Mouse (Mus musculus): ENCODE results near the gene Tgfbr3. TPM values are rescaled to one million over a fixed set of nuclear protein-coding genes. Genes with fewer than 3 reads are reported as not detected.

Gene Tgfbr3
- 2.2 and 4.0 TPM in 2 replicates for polyA plus RNA-seq (2015; fragmentation: Nextera tagmentation; extraction: Ambion mirVana)

DNA sequence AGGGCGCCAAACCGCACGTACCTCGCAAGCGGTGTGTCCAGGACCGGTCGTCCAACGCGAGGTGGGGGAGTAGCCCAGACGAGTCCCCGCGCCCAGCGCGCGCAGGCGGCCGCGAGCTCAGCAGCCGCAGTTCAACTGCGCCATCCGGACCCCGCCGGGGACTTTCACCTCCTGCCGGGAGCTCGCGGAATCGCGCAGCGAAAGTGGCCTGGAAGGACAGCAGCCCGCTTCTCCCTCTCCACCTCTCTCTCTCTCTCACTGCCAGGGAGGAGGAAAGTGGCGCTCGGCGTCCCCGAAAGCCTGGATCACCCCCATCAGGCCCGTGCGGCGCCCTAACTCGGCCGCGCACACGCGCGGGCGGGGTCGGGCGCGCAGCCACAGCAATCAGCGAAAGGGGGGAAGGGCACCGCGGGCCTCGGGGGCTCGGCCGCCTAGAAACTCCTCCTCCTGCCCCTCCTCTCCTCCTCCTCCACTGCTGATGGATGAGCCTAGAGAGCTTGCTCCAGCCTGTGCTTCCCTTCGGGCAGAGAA, at the start of gene Tgfbr3:
Gene Tgfbr3 (minus strand): TSS at position 396 of the 531 bp plus-strand sequence.
- H3K36me3 ChIP-seq (ENCODE audit: control insufficient read depth, insufficient read depth): no peaks in the 10 kb centered on the region
- H3K27me3 ChIP-seq (replicated peaks; ENCODE audit: control insufficient read depth, insufficient read depth, low read length): peaks cover 25% of the 10 kb centered on the region
- H3K4me1 ChIP-seq (replicated peaks; ENCODE audit: control insufficient read depth, insufficient read depth, low read length): peaks cover 8% of the 10 kb centered on the region
- ATAC-seq: peak; percentile 92
- peak within 1 kb of the TSS; percentile 97 for H3K4me2 ChIP-seq (ENCODE audit: low read length)
- peak within 1 kb of the TSS; percentile 62 for H3K4me3 ChIP-seq (replicated peaks; ENCODE audit: low read length)
- WGBS: under 1% methylated on average over 52 of the region's 54 CpGs
- H3K9me3 ChIP-seq (ENCODE audit: control insufficient read depth, low read length): no peaks in the 10 kb centered on the region
- H3K9ac ChIP-seq (replicated peaks; ENCODE audit: low read depth, low read length): peak within 1 kb of the TSS; percentile 61
- no peak within 1 kb of the TSS for H3K27ac ChIP-seq (ENCODE audit: low read length)

DNA sequence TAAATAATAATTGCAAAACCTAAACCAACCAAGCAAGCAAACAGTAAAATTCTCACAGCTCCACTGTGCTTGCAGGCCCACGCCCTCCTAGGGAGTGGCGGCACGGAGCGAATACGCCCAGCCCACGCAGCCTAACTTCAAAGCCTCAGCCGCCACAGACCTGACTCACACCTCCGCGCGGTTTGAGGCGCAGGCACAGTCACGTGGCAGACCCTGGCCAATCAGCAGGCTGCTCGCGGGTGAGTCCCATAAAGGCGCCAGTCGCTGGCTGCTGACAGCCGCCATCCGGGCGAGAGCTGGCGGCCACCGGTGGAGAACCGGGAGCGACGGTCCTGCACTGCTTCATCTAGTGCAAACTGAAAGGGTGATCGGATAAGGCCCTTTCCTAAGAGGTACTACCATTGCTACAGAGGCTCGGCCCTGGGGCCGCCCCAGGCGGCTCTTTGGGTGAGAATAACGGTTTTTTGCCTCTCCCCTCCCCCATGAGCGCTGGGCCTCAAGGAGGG, 41.5 kb upstream of the Tgfbr3 start, which contains the start of gene Brdt:
Gene Brdt (plus strand): TSS at position 244 of the 506 bp plus-strand sequence.
- H3K27me3 ChIP-seq (replicated peaks; ENCODE audit: control insufficient read depth, insufficient read depth, low read length): no peaks in the 10 kb centered on the region
- no peak for ATAC-seq
- H3K9me3 ChIP-seq (ENCODE audit: control insufficient read depth, low read length): no peaks in the 10 kb centered on the region
- H3K4me2 ChIP-seq (ENCODE audit: low read length): no peak within 1 kb of the TSS
- no peaks in the 10 kb centered on the region for H3K36me3 ChIP-seq (ENCODE audit: control insufficient read depth, insufficient read depth)
- no peak within 1 kb of the TSS for H3K4me3 ChIP-seq (replicated peaks; ENCODE audit: low read length)
- H3K27ac ChIP-seq (ENCODE audit: low read length): no peak within 1 kb of the TSS
- no peak within 1 kb of the TSS for H3K9ac ChIP-seq (replicated peaks; ENCODE audit: low read depth, low read length)
- H3K4me1 ChIP-seq (replicated peaks; ENCODE audit: control insufficient read depth, insufficient read depth, low read length): no peaks in the 10 kb centered on the region
- 94% methylated on average over 30 of the region's 30 CpGs for WGBS

DNA sequence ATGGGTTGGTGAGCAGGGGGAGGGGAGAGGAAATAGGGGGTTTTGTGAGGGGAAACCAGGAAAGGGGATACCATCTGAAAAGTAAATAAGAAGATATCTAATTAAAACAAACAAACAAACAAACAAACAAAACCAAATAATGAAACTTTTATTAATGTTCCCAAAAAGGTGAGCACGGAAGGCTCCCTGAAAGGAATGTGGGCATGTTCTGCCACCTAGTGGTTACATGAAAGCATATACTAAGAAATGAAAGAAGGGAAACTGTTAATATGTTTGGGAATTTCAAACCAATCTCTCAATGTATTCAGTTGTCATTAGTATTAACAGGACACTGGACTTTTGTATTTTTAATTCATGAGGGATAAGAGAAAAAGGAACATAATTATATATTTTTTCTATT, 31.3 kb upstream of the Tgfbr3 start:
- H3K4me3 ChIP-seq (replicated peaks; ENCODE audit: low read length): no peak overlapping the region
- no peak overlapping the region for H3K4me2 ChIP-seq (ENCODE audit: low read length)
- no peaks in the 10 kb centered on the region for H3K4me1 ChIP-seq (replicated peaks; ENCODE audit: control insufficient read depth, insufficient read depth, low read length)
- no peaks in the 10 kb centered on the region for H3K9me3 ChIP-seq (ENCODE audit: control insufficient read depth, low read length)
- H3K9ac ChIP-seq (replicated peaks; ENCODE audit: low read depth, low read length): no peak overlapping the region
- 8% methylated on average over 1 of the region's 1 CpGs for WGBS
- H3K27ac ChIP-seq (ENCODE audit: low read length): no peak overlapping the region
- H3K27me3 ChIP-seq (replicated peaks; ENCODE audit: control insufficient read depth, insufficient read depth, low read length): no peaks in the 10 kb centered on the region
- H3K36me3 ChIP-seq (ENCODE audit: control insufficient read depth, insufficient read depth): no peaks in the 10 kb centered on the region
- no peak; the same call in 1 of the 2 replicates for ATAC-seq

DNA sequence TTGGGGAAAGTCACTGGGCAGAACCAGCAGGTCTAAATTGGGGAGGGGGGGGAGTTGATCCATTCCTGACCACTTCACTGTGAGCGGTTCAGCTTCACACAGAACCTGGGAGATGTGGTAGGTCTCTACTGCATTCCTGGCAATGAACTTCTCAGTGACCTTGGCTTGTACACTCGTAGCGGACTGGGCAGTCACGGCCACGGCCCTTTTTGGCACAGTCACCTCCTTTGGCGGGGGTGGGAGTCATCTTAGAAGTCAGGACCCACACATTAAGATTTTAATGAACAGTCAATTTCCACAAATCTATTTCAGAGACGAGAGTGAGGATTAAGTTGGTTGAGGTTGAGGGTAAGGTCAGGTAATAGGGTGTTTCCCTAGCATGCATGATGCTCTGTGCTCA, 27.7 kb upstream of the Tgfbr3 start:
- ATAC-seq: no peak
- 94% methylated on average over 7 of the region's 7 CpGs for WGBS
- no peaks in the 10 kb centered on the region for H3K4me1 ChIP-seq (replicated peaks; ENCODE audit: control insufficient read depth, insufficient read depth, low read length)
- H3K9me3 ChIP-seq (ENCODE audit: control insufficient read depth, low read length): no peaks in the 10 kb centered on the region
- H3K4me3 ChIP-seq (replicated peaks; ENCODE audit: low read length): no peak overlapping the region
- H3K9ac ChIP-seq (replicated peaks; ENCODE audit: low read depth, low read length): no peak overlapping the region
- no peaks in the 10 kb centered on the region for H3K36me3 ChIP-seq (ENCODE audit: control insufficient read depth, insufficient read depth)
- H3K4me2 ChIP-seq (ENCODE audit: low read length): no peak overlapping the region
- no peaks in the 10 kb centered on the region for H3K27me3 ChIP-seq (replicated peaks; ENCODE audit: control insufficient read depth, insufficient read depth, low read length)
- H3K27ac ChIP-seq (ENCODE audit: low read length): no peak overlapping the region

DNA sequence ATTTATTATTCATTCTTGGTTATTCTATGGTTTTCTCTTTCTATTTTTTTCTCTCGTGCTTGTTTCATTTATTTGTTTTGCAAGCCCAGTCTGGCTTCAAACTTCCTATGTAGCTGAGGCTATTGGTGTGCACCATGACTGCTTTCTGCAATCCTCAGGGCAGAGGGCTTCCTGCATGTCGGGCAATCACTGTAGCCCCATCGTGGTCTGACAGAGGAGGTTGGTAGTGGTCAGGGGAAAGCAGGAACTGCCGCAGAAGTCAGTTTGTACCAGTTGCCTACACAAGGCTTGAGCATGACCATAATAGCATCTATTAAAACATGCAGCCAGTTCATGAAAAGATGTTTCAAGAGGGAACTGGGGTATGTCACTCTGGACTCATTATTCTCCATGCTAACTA, 18.0 kb upstream of the Tgfbr3 start:
- H3K9me3 ChIP-seq (ENCODE audit: control insufficient read depth, low read length): no peaks in the 10 kb centered on the region
- H3K4me1 ChIP-seq (replicated peaks; ENCODE audit: control insufficient read depth, insufficient read depth, low read length): no peaks in the 10 kb centered on the region
- no peak overlapping the region for H3K4me2 ChIP-seq (ENCODE audit: low read length)
- WGBS: 77% methylated on average over 4 of the region's 4 CpGs
- H3K9ac ChIP-seq (replicated peaks; ENCODE audit: low read depth, low read length): no peak overlapping the region
- no peak overlapping the region for H3K27ac ChIP-seq (ENCODE audit: low read length)
- no peak for ATAC-seq
- H3K36me3 ChIP-seq (ENCODE audit: control insufficient read depth, insufficient read depth): no peaks in the 10 kb centered on the region
- no peaks in the 10 kb centered on the region for H3K27me3 ChIP-seq (replicated peaks; ENCODE audit: control insufficient read depth, insufficient read depth, low read length)
- H3K4me3 ChIP-seq (replicated peaks; ENCODE audit: low read length): no peak overlapping the region

DNA sequence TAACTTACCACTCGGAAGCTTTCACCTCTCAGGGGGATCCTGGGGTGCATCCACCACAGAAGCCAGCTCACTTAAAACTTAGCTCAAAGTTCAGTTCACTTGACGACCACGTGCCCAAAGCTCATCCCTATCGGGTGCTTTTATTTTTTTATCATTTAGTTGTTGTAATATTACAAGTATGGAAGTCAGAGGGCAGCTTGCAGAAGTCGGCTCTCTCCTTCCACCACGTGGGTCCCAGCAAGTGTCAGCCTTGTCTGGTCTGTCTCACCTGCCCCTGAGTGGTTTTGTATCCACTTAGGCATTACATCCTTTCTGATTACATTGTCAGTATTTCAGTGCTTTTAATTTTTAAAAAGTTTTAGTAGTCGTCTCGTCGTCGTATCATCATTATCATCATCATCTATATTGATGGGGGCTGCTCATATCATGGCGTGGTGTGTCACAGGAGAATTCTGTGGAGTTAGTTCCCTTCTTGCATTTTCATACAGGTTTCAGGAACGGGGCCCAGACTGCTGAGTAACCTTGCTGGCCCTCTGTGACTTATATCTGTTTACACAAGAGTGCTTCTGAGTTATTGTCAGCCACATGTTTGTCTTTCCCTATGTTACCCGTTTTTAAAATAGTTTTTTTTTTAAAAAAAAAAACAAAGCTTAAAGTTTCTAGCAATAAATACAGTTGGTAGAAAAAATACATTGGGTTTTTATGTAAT, 14.8 kb upstream of the Tgfbr3 start:
- WGBS: 83% methylated on average over 13 of the region's 13 CpGs
- H3K36me3 ChIP-seq (ENCODE audit: control insufficient read depth, insufficient read depth): no peaks in the 10 kb centered on the region
- H3K4me2 ChIP-seq (ENCODE audit: low read length): no peak overlapping the region
- H3K4me3 ChIP-seq (replicated peaks; ENCODE audit: low read length): no peak overlapping the region
- H3K9me3 ChIP-seq (ENCODE audit: control insufficient read depth, low read length): no peaks in the 10 kb centered on the region
- H3K27ac ChIP-seq (ENCODE audit: low read length): no peak overlapping the region
- no peaks in the 10 kb centered on the region for H3K27me3 ChIP-seq (replicated peaks; ENCODE audit: control insufficient read depth, insufficient read depth, low read length)
- ATAC-seq: no peak
- no peaks in the 10 kb centered on the region for H3K4me1 ChIP-seq (replicated peaks; ENCODE audit: control insufficient read depth, insufficient read depth, low read length)
- H3K9ac ChIP-seq (replicated peaks; ENCODE audit: low read depth, low read length): no peak overlapping the region

DNA sequence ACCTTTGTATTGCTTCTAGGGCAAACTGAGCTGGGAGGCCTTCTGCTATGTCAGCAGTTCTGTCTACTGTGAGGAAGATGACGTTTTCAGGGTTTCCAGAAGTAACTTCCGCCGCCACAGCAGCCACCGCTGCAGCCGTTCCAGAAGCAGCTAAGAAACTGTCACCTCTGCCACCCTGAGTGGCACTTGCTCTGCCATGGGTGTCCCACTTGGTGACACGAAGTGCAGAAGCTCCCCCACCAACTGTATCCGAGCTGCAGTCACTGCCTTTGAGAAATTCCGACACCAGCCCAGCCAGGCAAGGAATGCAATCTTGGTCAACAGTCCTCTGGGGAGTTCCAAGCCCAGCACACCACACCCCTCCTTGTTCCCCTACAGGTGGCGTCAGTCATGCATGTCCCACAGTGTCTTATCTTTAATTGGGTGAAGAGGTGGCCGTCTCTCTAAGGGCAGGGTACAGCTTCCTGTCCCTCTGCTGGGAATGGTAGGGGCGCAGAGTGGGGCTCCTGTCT, 14.0 kb upstream of the Tgfbr3 start:
- Histone ChIP-seq H3K4me1 (replicated peaks; ENCODE audit: control insufficient read depth, insufficient read depth, low read length) (no peaks in the 10 kb centered on the region), H3K36me3 (ENCODE audit: control insufficient read depth, insufficient read depth) (no peaks in the 10 kb centered on the region), H3K4me3 (replicated peaks; ENCODE audit: low read length) (no peak overlapping the region), H3K9ac (replicated peaks; ENCODE audit: low read depth, low read length) (no peak overlapping the region), H3K9me3 (ENCODE audit: control insufficient read depth, low read length) (no peaks in the 10 kb centered on the region), H3K27me3 (replicated peaks; ENCODE audit: control insufficient read depth, insufficient read depth, low read length) (no peaks in the 10 kb centered on the region), H3K4me2 (ENCODE audit: low read length) (no peak overlapping the region), H3K27ac (ENCODE audit: low read length) (no peak overlapping the region)
- ATAC-seq: no peak
- 60% methylated on average over 11 of the region's 11 CpGs for WGBS

DNA sequence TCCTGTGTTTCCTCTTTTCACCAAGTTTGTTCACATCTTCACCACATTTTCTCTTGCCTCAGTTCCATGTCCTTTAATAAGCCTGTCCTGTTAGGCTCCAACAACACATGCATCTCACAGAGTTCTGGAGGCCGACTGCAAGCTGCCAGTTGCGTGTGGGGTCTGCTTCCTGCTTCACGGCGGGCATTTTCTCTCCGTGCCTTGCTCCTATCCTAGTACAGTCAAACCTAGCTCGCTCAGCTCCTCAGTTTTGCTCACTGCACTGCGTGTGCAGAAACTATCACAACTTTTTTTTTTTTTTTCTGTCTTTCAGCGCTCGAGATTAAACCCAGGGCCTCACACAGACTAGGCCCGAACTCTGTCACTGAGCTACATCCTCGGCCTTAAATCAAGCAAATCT, 9.4 kb upstream of the Tgfbr3 start:
- H3K9ac ChIP-seq (replicated peaks; ENCODE audit: low read depth, low read length): no peak overlapping the region
- H3K27me3 ChIP-seq (replicated peaks; ENCODE audit: control insufficient read depth, insufficient read depth, low read length): no peaks in the 10 kb centered on the region
- H3K36me3 ChIP-seq (ENCODE audit: control insufficient read depth, insufficient read depth): no peaks in the 10 kb centered on the region
- ATAC-seq: no peak
- H3K9me3 ChIP-seq (ENCODE audit: control insufficient read depth, low read length): no peaks in the 10 kb centered on the region
- peaks cover 6% of the 10 kb centered on the region for H3K4me1 ChIP-seq (replicated peaks; ENCODE audit: control insufficient read depth, insufficient read depth, low read length)
- no peak overlapping the region for H3K27ac ChIP-seq (ENCODE audit: low read length)
- no peak overlapping the region for H3K4me3 ChIP-seq (replicated peaks; ENCODE audit: low read length)
- 87% methylated on average over 11 of the region's 11 CpGs for WGBS
- H3K4me2 ChIP-seq (ENCODE audit: low read length): no peak overlapping the region

DNA sequence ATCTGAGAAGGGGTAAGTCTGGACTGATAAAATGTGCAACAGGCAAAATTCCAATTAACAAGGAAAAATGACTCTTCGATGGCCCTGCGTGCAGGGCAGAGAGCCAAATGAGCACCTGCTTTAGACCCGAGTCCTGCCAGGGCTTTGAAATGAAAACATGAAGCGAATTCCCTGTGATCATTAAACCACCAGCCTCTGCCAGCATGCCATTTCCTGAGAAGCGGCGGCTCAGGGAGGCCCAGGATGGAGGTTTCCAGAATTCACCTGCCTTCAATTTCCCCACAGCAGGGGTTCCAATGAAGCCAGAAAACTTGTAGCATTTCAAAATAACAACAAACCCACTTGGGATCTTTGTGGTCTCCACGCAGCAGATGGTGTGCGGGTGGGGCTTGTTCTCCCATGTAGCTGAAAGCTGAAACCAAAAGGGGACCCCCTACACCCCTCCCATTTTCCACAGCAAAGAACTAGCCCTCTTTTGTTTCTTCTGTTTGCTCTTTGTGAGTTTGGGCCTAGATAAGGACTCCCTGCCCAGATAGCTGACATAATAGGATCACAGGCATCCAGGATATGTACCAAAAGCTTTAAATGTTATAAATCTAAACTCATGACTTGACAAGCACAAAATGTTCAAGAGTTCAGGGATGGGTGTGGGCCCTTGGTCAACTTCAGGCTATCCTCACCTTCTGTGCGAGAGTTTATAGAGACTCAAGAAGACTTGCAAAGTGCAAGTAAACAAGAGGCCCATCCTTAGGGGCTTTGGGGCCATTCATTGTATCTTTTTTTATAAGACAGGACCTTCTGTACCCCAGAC, 7.3 kb upstream of the Tgfbr3 start:
- no peak overlapping the region for H3K4me3 ChIP-seq (replicated peaks; ENCODE audit: low read length)
- H3K4me1 ChIP-seq (replicated peaks; ENCODE audit: control insufficient read depth, insufficient read depth, low read length): peaks cover 6% of the 10 kb centered on the region
- no peaks in the 10 kb centered on the region for H3K36me3 ChIP-seq (ENCODE audit: control insufficient read depth, insufficient read depth)
- 17% methylated on average over 9 of the region's 9 CpGs for WGBS
- no peaks in the 10 kb centered on the region; the same call in 1 of the 2 replicates for H3K27me3 ChIP-seq (replicated peaks; ENCODE audit: control insufficient read depth, insufficient read depth, low read length)
- no peaks in the 10 kb centered on the region for H3K9me3 ChIP-seq (ENCODE audit: control insufficient read depth, low read length)
- H3K27ac ChIP-seq (ENCODE audit: low read length): no peak overlapping the region
- ATAC-seq: no peak
- H3K4me2 ChIP-seq (ENCODE audit: low read length): peak overlapping the region; percentile 7; the same call in 1 of the 2 replicates
- H3K9ac ChIP-seq (replicated peaks; ENCODE audit: low read depth, low read length): no peak overlapping the region

Data from forebrain, embryonic 16.5 days (tissue).